In the genomic region with DNA sequence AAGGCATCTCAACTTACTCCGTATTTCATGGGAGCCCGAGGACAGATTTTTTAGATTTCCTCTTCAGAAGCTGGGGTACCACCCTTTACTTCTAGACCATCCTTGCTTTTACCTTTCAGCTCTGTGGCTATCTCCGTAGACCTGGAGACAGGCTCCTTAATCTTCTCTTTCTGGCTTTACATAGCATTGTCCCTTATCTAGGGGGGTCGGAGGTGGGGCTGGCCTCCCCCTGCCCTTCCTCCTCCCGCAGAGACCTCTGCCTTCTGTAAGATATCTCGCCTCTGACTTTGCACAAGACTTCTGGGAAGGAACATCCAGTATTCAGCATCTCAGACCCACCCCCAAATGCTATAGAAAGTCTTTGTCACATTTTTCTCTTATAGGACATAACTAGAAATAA, we compare ENCODE assay signal across 19 mouse cellular contexts.
"Had no signal": no experiment of that assay in that cellular context is flagged by ENCODE, and none has a peak within 500 bp of the region (broad histone marks: within the 10 kb centered on the region; RNA-seq: fewer than 3 reads in every experiment).

No protein-coding gene starts in this region.

- H3K9me3 ChIP-seq: intestine, embryonic 15.5 days; limb, embryonic 10.5 days; limb, embryonic 13.5 days; midbrain, embryonic 12.5 days; midbrain, embryonic 15.5 days; neural tube, embryonic 12.5 days; neural tube, embryonic 15.5 days had no signal

- H3K9ac ChIP-seq: intestine, embryonic 15.5 days; limb, embryonic 13.5 days; midbrain, embryonic 12.5 days; midbrain, embryonic 15.5 days; neural tube, embryonic 12.5 days; neural tube, embryonic 15.5 days had no signal

- DNase-seq: kidney, adult 11 months; kidney, adult 8-10 months; kidney, postnatal 14 days; kidney, postnatal 4 days; lung, adult 2 months; lung, postnatal 14 days; lung, postnatal 4 days; right cerebral cortex, adult 18-20 months; right cerebral cortex, postnatal 14 days; right cerebral cortex, postnatal 4 days; thymus, adult 18-20 months; thymus, postnatal 4 days had no signal

- H3K27ac ChIP-seq: intestine, embryonic 15.5 days; limb, embryonic 10.5 days; limb, embryonic 13.5 days; midbrain, embryonic 12.5 days; midbrain, embryonic 15.5 days; neural tube, embryonic 12.5 days; neural tube, embryonic 15.5 days had no signal

- ATAC-seq: intestine, embryonic 15.5 days; midbrain, embryonic 15.5 days had no signal

- H3K27me3 ChIP-seq: intestine, embryonic 15.5 days; limb, embryonic 13.5 days; midbrain, embryonic 12.5 days; midbrain, embryonic 15.5 days; neural tube, embryonic 12.5 days; neural tube, embryonic 15.5 days had no signal

- H3K4me3 ChIP-seq: intestine, embryonic 15.5 days; limb, embryonic 10.5 days; limb, embryonic 13.5 days; midbrain, embryonic 12.5 days; midbrain, embryonic 15.5 days; neural tube, embryonic 12.5 days; neural tube, embryonic 15.5 days had no signal

- H3K36me3 ChIP-seq: midbrain, embryonic 12.5 days; midbrain, embryonic 15.5 days; neural tube, embryonic 12.5 days; neural tube, embryonic 15.5 days had no signal

- H3K4me1 ChIP-seq: limb, embryonic 10.5 days; midbrain, embryonic 12.5 days; midbrain, embryonic 15.5 days; neural tube, embryonic 12.5 days; neural tube, embryonic 15.5 days had no signal

- H3K4me2 ChIP-seq: intestine, embryonic 15.5 days; limb, embryonic 13.5 days; midbrain, embryonic 12.5 days; midbrain, embryonic 15.5 days; neural tube, embryonic 12.5 days; neural tube, embryonic 15.5 days had no signal
